Mouse (Mus musculus) stomach, postnatal 0 days (tissue): ENCODE results near the gene Gli3. TPM values are rescaled to one million over a fixed set of nuclear protein-coding genes. Genes with fewer than 3 reads are reported as not detected.

Experiments
- ATAC-seq: fragments of 200-750 bp; cut with Nextera tagmentation; 2 replicates; pipeline ENCODE4 v1.8.0; 2017; ENCODE audit not compliant: low FRiP score, low TSS enrichment
- DNase-seq: peaks from one replicate; pipeline ENCODE4 v3.0.0-alpha.2; 2016; ENCODE audit warnings: low spot score
- H3K27ac ChIP-seq: fragments of 300-500 bp; sonication (generic); replicated peaks from 2 replicates; pipeline ENCODE4 v1.5.1; 2014; ENCODE audit warnings: mild to moderate bottlenecking, control low read depth
- H3K27me3 ChIP-seq: fragments of 300-500 bp; sonication (generic); 2 replicates; pipeline ENCODE4 v1.6.1; 2014; ENCODE audit warnings: low read length; ENCODE audit not compliant: control insufficient read depth, insufficient read depth
- H3K36me3 ChIP-seq: fragments of 300-500 bp; sonication (generic); 2 replicates; pipeline ENCODE4 v1.6.1; 2014; ENCODE audit warnings: low read length, mixed read lengths; ENCODE audit not compliant: control insufficient read depth, insufficient read depth
- H3K4me1 ChIP-seq: fragments of 300-500 bp; sonication (generic); replicated peaks from 2 replicates; pipeline ENCODE4 v1.6.1; 2014; ENCODE audit warnings: antibody characterized with exemption; ENCODE audit not compliant: control insufficient read depth, insufficient read depth
- H3K4me2 ChIP-seq: fragments of 300-500 bp; sonication (generic); replicated peaks from 2 replicates; pipeline ENCODE4 v1.6.1; 2014; ENCODE audit warnings: low read depth, mild to moderate bottlenecking, control low read depth, moderate library complexity
- H3K4me3 ChIP-seq: fragments of 300-500 bp; sonication (generic); 2 replicates; pipeline ENCODE4 v1.5.1; 2014; ENCODE audit warnings: low read depth, low read length, control low read depth
- H3K9ac ChIP-seq: fragments of 300-500 bp; sonication (generic); 2 replicates; pipeline ENCODE4 v1.6.1; 2014; ENCODE audit warnings: mild to moderate bottlenecking, low read length, control low read depth, mixed read lengths
- H3K9me3 ChIP-seq: fragments of 300-500 bp; sonication (generic); 2 replicates; pipeline ENCODE4 v1.6.1; 2016; ENCODE audit warnings: low read length; ENCODE audit not compliant: control insufficient read depth
- CTCF ChIP-seq: IDR thresholded peaks from 2 replicates; pipeline ENCODE4 v1.5.1; 2016; ENCODE audit warnings: antibody characterized with exemption, low read depth, mild to moderate bottlenecking, moderate library complexity
- EP300 ChIP-seq: optimal IDR thresholded peaks from 2 replicates; pipeline ENCODE3; 2016; ENCODE audit warnings: antibody characterized with exemption
- WGBS: fragments of 180-500 bp; shearing (Covaris S2); extraction: QIAGEN DNeasy Blood & Tissue Kit; methylation state at CpG from one replicate; pipeline ENCODE4 v1.1.7; 2014; 5-methylcytosine and 5-hydroxymethylcytosine counted together
- polyA plus RNA-seq: library from polyadenylated mRNA; unstranded; fragments of >200 nt; fragmentation: Nextera tagmentation; extraction: Ambion mirVana; gene quantifications from 2 replicates; pipeline ENCODE4 v1.2.1, GENCODE M21; 2015

Gene Gli3
- polyA plus RNA-seq, 1 experiment from 2014 or later = 4.9 TPM

DNA sequence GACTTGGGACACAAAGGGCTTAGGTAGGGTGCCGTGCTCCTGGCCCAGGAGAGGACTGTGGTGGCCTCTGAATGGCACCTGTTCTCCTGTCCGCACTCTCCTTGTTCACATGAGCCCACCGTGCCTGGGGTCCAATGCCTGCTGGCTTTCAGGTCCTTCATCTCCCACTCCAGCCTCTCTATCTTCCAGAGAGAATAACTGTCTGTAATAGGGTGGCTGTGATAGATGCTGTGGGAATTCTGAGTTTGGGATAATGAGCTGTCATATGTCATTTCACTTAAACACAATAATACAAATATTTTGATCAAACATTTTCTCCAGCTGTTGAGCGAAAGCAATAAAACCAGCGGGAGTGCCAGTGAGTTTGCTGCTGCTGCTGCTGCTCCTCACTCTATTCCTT lies 133.6 kb downstream of the Gli3 start:
- 56% methylated on average over 5 of the region's 5 CpGs for WGBS
- no peak for ATAC-seq

DNA sequence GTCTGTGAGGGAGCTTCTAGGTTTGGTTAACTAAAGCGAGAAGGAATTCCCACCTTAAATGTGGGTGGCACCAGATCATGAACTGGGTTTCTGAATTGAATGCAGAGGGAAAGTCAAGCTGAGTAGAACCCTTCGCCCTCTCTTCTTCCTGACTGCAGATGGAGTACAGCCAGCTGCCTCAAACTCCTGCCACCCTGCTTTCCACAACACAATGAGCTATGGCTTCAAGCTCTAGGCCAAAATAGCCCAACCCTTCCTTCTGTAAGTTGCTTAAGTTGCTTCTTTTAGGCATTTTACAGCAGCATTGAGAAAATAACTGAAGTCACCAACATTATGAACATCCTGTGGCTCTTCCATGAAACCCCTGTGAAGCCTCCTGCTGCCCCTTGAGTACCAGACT lies 136.7 kb downstream of the Gli3 start:
- 72% methylated on average over 2 of the region's 2 CpGs for WGBS
- no peak overlapping the region for H3K9ac ChIP-seq
- no peaks in the 10 kb centered on the region for H3K27me3 ChIP-seq
- ATAC-seq (no peak), DNase-seq (no peak)
- H3K4me1 ChIP-seq = no peaks in the 10 kb centered on the region
- no peaks in the 10 kb centered on the region for H3K9me3 ChIP-seq
- H3K36me3 ChIP-seq = no peaks in the 10 kb centered on the region
- no peak overlapping the region for H3K4me2 ChIP-seq
- TF ChIP-seq CTCF (no peak), EP300 (no peak)
- H3K27ac ChIP-seq = no peak overlapping the region
- no peak overlapping the region for H3K4me3 ChIP-seq

More for the DNA sequence above, 133.6 kb downstream of the Gli3 start:
- H3K4me2 ChIP-seq = no peak overlapping the region
- H3K9me3 ChIP-seq = no peaks in the 10 kb centered on the region
- H3K27ac ChIP-seq = no peak overlapping the region
- no peaks in the 10 kb centered on the region for H3K27me3 ChIP-seq
- H3K9ac ChIP-seq = no peak overlapping the region
- H3K4me3 ChIP-seq = no peak overlapping the region
- H3K4me1 ChIP-seq = no peaks in the 10 kb centered on the region
- TF ChIP-seq CTCF = no peak
- TF ChIP-seq EP300 = no peak
- DNase-seq = no peak
- H3K36me3 ChIP-seq = no peaks in the 10 kb centered on the region

DNA sequence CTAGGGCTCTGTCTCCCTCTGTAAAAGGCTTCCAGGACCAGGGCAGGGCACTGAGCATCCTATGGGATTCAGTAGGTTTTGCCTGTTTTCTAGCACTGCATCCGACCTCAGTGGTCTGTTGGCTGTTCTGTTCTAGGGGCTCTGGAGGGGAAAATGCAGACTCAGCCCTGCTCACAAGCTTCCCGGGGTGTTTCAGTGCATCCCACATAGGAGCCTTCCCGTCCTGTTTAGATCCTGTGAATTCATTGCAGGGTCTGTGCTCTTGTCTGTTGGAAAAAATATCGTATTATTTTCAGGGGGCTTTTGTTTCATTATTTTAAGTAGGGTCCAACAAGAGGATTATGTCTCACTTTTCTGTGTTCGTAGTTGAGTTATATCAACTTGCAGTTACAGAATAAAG lies 139.1 kb downstream of the Gli3 start:
- Histone ChIP-seq H3K36me3 (no peaks in the 10 kb centered on the region), H3K9ac (no peak overlapping the region), H3K4me1 (no peaks in the 10 kb centered on the region), H3K27ac (no peak overlapping the region), H3K4me2 (no peak overlapping the region), H3K4me3 (no peak overlapping the region), H3K27me3 (no peaks in the 10 kb centered on the region), H3K9me3 (no peaks in the 10 kb centered on the region)
- TF ChIP-seq EP300 = no peak
- TF ChIP-seq CTCF = no peak
- ATAC-seq (no peak), DNase-seq (no peak)
- WGBS = 32% methylated on average over 5 of the region's 5 CpGs

DNA sequence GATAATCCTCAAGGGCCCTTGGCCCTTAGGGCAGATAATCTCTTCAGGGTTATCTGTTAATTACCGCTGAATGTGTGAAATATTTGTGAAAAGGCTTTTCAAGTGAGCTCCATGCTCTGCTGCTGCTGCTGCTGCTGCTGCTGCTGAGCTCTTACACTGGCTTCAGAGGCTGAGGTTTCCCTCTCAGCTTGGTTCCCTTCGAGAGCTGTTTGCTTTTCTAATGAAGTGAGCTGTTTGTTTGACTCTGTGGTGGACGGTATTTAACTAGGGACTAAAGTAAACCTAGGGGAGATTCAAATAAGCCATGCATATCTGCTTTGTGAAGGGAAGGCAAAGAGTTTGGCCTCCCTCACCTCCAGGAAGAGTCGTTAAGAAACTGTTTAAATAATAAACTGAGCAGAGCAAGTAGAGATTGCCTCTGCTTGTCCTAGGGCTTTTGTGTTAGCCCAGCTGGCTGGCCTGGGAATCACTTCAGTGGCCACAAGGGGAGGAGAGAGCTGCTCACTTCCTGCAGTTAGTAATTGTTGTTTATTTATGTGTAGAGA lies 139.7 kb downstream of the Gli3 start:
- Histone ChIP-seq H3K27me3 (no peaks in the 10 kb centered on the region), H3K4me1 (no peaks in the 10 kb centered on the region), H3K4me2 (no peak overlapping the region), H3K9me3 (no peaks in the 10 kb centered on the region), H3K36me3 (no peaks in the 10 kb centered on the region), H3K9ac (no peak overlapping the region), H3K4me3 (no peak overlapping the region), H3K27ac (no peak overlapping the region)
- peak; percentile 52 for DNase-seq
- 9% methylated on average over 4 of the region's 4 CpGs for WGBS
- TF ChIP-seq EP300 = no peak
- TF ChIP-seq CTCF = no peak; the same call in 1 of the 2 replicates
- peak; percentile 83 for ATAC-seq

DNA sequence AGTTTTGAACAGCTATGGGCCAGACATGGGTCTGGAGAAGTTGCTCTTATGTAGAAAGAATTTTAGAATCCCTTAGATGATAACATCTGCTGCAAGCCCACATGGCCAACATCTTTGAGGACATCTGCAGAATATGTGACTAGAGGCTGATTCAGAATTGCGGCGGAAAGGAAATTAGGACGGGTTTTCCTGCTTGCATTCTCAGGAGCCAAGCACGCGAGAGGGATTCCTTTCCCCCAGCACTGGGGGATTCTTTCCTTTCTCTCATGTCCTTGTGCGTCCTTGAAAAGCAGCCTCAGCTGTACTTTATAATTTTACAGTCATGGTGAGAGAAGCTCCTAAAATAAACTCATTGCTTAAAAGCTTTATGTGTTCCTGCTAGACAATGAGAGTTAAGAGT lies 141.0 kb downstream of the Gli3 start:
- Histone ChIP-seq H3K4me1 (no peaks in the 10 kb centered on the region), H3K4me2 (no peak overlapping the region), H3K27ac (no peak overlapping the region), H3K4me3 (no peak overlapping the region), H3K9ac (no peak overlapping the region), H3K36me3 (no peaks in the 10 kb centered on the region), H3K27me3 (no peaks in the 10 kb centered on the region), H3K9me3 (no peaks in the 10 kb centered on the region)
- TF ChIP-seq CTCF (no peak), EP300 (no peak)
- ATAC-seq (no peak), DNase-seq (no peak)
- WGBS = 64% methylated on average over 6 of the region's 6 CpGs

DNA sequence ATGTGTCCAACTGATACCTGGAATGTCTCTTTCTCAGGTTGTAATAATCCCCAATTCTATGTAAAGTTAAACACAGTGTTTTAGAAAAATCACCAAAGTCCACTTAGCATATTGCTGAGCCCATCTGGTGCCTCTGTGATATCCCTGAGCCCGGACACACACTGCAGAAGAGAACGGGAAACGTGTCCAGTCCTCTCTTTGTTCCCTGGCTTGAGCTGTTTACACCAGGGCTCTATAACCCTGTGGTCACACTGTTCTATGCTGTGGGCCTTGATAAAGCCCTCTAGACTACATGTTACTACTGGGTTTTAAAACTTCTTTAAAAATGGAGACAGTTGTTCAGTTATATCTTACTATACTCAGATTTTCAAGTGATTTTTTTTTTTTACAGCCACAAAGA lies 154.4 kb downstream of the Gli3 start:
- no peaks in the 10 kb centered on the region for H3K27me3 ChIP-seq
- no peaks in the 10 kb centered on the region for H3K36me3 ChIP-seq
- no peak overlapping the region for H3K4me2 ChIP-seq
- no peak overlapping the region for H3K4me3 ChIP-seq
- no peak for DNase-seq
- 67% methylated on average over 3 of the region's 3 CpGs for WGBS
- no peaks in the 10 kb centered on the region for H3K4me1 ChIP-seq
- H3K9ac ChIP-seq = no peak overlapping the region
- H3K27ac ChIP-seq = no peak overlapping the region
- no peak for ATAC-seq
- no peaks in the 10 kb centered on the region for H3K9me3 ChIP-seq
- no peak for TF ChIP-seq EP300
- no peak for TF ChIP-seq CTCF
